Mouse (Mus musculus): ENCODE measurements at regions not wholly inside any gene's neighbourhood (a gene's known extent, or its start where the extent isn't known, plus 50 kb on each side); places are given as distances from the start of the nearest gene placed in this dataset.

DNA sequence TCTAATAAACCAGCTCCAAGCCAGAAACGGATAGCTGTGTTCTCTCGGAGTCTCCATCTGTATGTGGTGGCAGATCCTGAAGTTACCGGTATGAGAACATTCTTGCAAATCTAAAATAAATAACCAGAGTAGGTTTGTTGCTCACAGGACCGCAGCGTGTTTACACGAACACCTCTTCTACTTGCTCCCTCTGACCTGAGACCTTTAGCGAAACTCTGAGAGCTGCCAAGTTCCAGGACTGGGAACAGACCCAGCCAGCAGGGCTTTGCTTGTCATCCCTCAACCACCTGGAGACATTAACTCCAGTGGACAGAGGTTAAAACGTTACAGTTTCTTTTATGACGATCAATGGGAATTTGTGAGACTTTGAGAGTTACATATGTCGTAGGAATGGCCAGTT lies 407.5 kb downstream of the Klf5 start:
- H3K36me3 ChIP-seq (ENCODE audit: control insufficient read depth, insufficient read depth, low read length): no peaks in the 10 kb centered on the region
- no peak overlapping the region for H3K9ac ChIP-seq (ENCODE audit: low read depth, low read length)
- H3K4me2 ChIP-seq (ENCODE audit: low read depth, low read length): no peak overlapping the region
- H3K4me1 ChIP-seq (ENCODE audit: control insufficient read depth, insufficient read depth, low read length): no peaks in the 10 kb centered on the region
- no peak for ATAC-seq
- no peaks in the 10 kb centered on the region for H3K27me3 ChIP-seq (replicated peaks; ENCODE audit: control insufficient read depth, insufficient read depth, low read length)
- H3K4me3 ChIP-seq (ENCODE audit: low read length): no peak overlapping the region
- no peak overlapping the region for H3K27ac ChIP-seq (ENCODE audit: low read length)
- no peaks in the 10 kb centered on the region for H3K9me3 ChIP-seq (ENCODE audit: control insufficient read depth, low read length)
- WGBS: 58% methylated on average over 10 of the region's 10 CpGs

DNA sequence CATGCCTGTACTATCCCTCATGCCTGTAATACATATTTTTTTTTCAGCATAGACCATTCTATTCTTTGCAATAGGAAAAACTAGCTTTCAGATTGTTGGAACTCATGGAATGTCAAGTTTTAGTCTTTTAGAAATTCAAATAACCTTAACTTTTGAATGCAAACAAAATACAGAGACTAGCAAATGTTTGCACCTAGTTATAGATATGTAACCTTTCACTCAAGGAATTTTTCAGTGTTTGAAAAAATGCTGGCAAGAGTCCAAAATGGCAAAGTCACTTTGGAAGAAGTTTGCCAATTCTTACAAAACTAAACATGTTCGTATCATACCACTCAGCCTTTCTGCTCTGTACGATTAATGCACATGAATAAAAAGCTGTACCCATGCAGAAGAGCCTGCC lies 409.6 kb downstream of the Klf5 start:
- H3K9me3 ChIP-seq (ENCODE audit: control insufficient read depth, low read length): no peaks in the 10 kb centered on the region
- no peak overlapping the region for H3K4me3 ChIP-seq (ENCODE audit: low read length)
- WGBS: 64% methylated on average over 2 of the region's 2 CpGs
- H3K27me3 ChIP-seq (replicated peaks; ENCODE audit: control insufficient read depth, insufficient read depth, low read length): no peaks in the 10 kb centered on the region
- H3K9ac ChIP-seq (ENCODE audit: low read depth, low read length): no peak overlapping the region
- no peaks in the 10 kb centered on the region for H3K36me3 ChIP-seq (ENCODE audit: control insufficient read depth, insufficient read depth, low read length)
- no peak for ATAC-seq
- H3K4me2 ChIP-seq (ENCODE audit: low read depth, low read length): no peak overlapping the region
- no peak overlapping the region for H3K27ac ChIP-seq (ENCODE audit: low read length)
- no peaks in the 10 kb centered on the region for H3K4me1 ChIP-seq (ENCODE audit: control insufficient read depth, insufficient read depth, low read length)

DNA sequence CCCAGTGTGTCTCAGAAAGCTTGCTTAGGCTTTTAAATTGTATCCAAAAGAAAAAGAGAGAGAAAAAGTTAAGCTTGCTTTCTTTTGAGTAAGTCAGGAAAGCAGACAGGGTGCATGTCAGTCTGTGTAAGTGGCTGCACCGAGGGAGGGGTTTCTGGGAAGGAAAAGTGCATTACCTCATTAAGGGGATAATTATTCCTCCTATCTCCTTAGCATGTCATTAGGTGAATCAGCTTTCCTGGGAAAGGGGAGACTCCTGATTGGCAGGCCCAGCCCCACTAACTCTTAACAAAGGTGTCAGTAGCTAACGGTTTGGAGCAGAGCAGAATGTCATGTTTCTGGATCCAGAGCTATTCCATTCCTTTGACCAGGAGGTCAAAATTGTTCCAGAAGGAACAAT lies 411.3 kb downstream of the Klf5 start:
- ATAC-seq: no peak
- Histone ChIP-seq H3K9ac (ENCODE audit: low read depth, low read length) (no peak overlapping the region), H3K27ac (ENCODE audit: low read length) (no peak overlapping the region), H3K4me3 (ENCODE audit: low read length) (no peak overlapping the region), H3K27me3 (replicated peaks; ENCODE audit: control insufficient read depth, insufficient read depth, low read length) (no peaks in the 10 kb centered on the region), H3K9me3 (ENCODE audit: control insufficient read depth, low read length) (no peaks in the 10 kb centered on the region), H3K4me2 (ENCODE audit: low read depth, low read length) (no peak overlapping the region), H3K36me3 (ENCODE audit: control insufficient read depth, insufficient read depth, low read length) (no peaks in the 10 kb centered on the region), H3K4me1 (ENCODE audit: control insufficient read depth, insufficient read depth, low read length) (no peaks in the 10 kb centered on the region)
- 66% methylated on average over 2 of the region's 2 CpGs for WGBS

DNA sequence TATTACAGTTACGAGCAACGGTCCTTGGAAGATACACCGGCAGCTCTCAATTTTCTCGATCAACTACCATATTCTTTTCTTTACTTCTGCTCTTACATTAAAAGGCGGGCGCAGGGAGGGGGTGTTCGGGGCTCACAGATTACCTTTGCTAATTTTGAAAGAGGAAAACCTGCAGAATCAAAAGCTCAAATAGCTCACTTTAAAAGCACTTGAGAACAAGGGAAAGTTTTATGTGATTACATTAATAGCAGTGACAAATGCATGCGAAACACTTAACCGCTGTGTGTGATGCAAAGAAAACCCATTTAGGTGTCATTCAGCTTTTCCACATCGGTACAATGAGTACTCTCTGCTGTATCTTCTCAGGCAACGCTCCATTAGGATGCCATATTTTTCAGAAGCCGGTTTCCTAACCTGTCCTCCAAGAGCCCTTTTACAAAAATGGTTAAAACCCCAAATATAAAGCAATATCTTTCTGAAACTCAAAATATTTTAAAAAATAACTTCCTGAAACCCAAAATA lies 412.2 kb downstream of the Klf5 start:
- no peak for ATAC-seq
- Histone ChIP-seq H3K4me1 (ENCODE audit: control insufficient read depth, insufficient read depth, low read length) (no peaks in the 10 kb centered on the region), H3K4me3 (ENCODE audit: low read length) (no peak overlapping the region), H3K9me3 (ENCODE audit: control insufficient read depth, low read length) (no peaks in the 10 kb centered on the region), H3K27ac (ENCODE audit: low read length) (no peak overlapping the region), H3K4me2 (ENCODE audit: low read depth, low read length) (no peak overlapping the region), H3K27me3 (replicated peaks; ENCODE audit: control insufficient read depth, insufficient read depth, low read length) (no peaks in the 10 kb centered on the region), H3K36me3 (ENCODE audit: control insufficient read depth, insufficient read depth, low read length) (no peaks in the 10 kb centered on the region), H3K9ac (ENCODE audit: low read depth, low read length) (no peak overlapping the region)
- 88% methylated on average over 12 of the region's 12 CpGs for WGBS

DNA sequence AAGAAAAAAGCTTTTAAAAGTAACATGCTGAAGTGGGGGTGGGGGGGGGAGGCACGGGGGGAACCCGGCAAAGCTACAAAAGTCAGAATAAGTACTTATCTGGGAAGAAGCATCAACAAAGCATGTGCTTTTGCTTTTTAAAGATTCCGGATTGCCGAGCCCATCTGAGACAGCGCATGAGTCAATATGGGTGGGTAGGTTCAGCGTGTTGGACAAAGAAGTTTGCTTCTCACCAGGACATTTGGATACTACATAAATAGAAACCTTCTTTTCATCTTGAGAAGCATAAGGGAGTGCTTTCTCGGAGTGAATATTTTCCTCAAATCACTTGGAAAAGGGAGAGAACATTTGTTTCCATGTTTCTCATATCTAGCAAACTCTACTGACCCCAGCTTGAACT lies 414.1 kb downstream of the Klf5 start:
- no peak for ATAC-seq
- Histone ChIP-seq H3K4me1 (ENCODE audit: control insufficient read depth, insufficient read depth, low read length) (no peaks in the 10 kb centered on the region), H3K27ac (ENCODE audit: low read length) (no peak overlapping the region), H3K4me2 (ENCODE audit: low read depth, low read length) (no peak overlapping the region), H3K9me3 (ENCODE audit: control insufficient read depth, low read length) (no peaks in the 10 kb centered on the region), H3K27me3 (replicated peaks; ENCODE audit: control insufficient read depth, insufficient read depth, low read length) (no peaks in the 10 kb centered on the region), H3K4me3 (ENCODE audit: low read length) (no peak overlapping the region), H3K36me3 (ENCODE audit: control insufficient read depth, insufficient read depth, low read length) (no peaks in the 10 kb centered on the region), H3K9ac (ENCODE audit: low read depth, low read length) (no peak overlapping the region)
- 67% methylated on average over 7 of the region's 7 CpGs for WGBS

DNA sequence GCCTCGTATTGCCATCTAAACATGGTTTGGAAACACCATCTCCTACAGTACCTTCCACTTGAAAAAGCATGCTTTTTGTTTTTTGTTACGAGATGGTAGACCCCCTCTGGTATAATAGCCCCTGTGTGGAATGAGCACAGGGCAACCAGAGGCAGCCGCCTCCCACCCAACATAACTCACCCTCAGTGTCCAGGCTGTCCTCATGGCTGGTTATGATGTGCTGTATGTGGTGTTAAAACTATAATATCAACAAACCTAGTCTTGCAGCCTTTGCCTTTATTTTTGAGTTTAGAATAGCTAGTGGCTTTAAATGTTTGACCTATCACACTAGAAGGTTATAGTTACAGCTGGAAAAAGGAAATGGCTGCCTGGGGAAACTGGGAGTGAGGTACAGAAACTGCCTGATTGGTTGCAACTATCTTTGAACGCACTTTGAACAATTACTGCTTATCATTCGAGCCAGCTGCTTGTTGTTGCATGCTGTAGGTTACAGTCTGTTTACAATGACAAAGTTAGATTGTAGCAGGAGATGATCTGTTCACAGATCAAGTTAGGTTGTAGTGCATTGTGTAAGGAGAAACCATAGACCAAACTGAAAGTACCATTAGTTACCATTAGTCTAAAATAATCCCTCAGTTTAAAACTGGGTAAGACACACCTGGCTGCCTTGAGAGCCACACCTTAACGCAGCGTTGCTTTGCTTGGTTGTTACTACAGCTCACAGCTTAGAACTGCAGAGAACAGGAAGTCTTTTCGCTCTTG lies 414.8 kb downstream of the Klf5 start:
- no peak overlapping the region for H3K27ac ChIP-seq (ENCODE audit: low read length)
- ATAC-seq: peak; percentile 74

DNA sequence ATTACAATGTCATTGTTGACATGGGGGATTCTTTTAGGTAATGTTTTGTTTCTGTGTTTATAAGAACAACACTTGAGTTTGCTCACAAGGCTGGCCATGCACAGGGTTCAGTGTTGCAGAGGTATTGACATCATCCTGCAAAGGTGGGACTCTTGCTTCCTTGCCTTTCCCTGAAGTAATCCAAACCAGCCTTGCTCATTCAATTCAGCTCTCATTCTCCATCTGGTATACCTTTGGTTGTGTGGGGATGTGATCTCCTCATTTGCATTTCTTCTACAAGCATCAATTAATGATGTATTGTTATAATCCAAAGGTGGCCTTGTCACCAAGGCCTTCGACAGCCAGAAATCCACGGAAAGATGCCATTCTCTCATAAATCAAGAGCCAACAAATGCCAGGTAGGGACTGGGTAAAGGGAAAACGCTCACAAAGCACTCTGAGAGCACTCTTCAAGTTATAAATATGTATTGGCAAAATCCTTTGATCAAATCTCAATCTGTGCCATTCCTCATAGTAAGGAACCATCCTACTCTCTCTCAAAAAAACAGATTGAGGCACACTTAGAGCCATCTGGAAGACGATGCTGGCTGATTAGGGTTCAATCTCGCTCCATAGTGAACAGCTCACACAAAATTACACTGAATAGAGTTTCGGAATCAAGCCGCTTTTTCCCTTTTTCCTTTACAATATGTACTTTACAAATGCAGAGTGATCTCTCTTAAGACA lies 435.1 kb downstream of the Klf5 start:
- ATAC-seq: no peak
- H3K9me3 ChIP-seq (ENCODE audit: control insufficient read depth, low read length): no peaks in the 10 kb centered on the region
- no peak overlapping the region for H3K4me3 ChIP-seq (ENCODE audit: low read length)
- no peaks in the 10 kb centered on the region for H3K4me1 ChIP-seq (ENCODE audit: control insufficient read depth, insufficient read depth, low read length)
- 83% methylated on average over 7 of the region's 7 CpGs for WGBS
- H3K36me3 ChIP-seq (ENCODE audit: control insufficient read depth, insufficient read depth, low read length): no peaks in the 10 kb centered on the region
- no peak overlapping the region for H3K27ac ChIP-seq (ENCODE audit: low read length)
- H3K4me2 ChIP-seq (ENCODE audit: low read depth, low read length): no peak overlapping the region
- no peaks in the 10 kb centered on the region for H3K27me3 ChIP-seq (replicated peaks; ENCODE audit: control insufficient read depth, insufficient read depth, low read length)
- no peak overlapping the region for H3K9ac ChIP-seq (ENCODE audit: low read depth, low read length)

More for the DNA sequence above, 414.8 kb downstream of the Klf5 start:
- H3K27me3 ChIP-seq (replicated peaks; ENCODE audit: control insufficient read depth, insufficient read depth, low read length): no peaks in the 10 kb centered on the region
- 73% methylated on average over 8 of the region's 8 CpGs for WGBS
- no peaks in the 10 kb centered on the region for H3K4me1 ChIP-seq (ENCODE audit: control insufficient read depth, insufficient read depth, low read length)
- no peaks in the 10 kb centered on the region for H3K36me3 ChIP-seq (ENCODE audit: control insufficient read depth, insufficient read depth, low read length)
- no peak overlapping the region for H3K4me3 ChIP-seq (ENCODE audit: low read length)
- H3K9ac ChIP-seq (ENCODE audit: low read depth, low read length): no peak overlapping the region
- no peaks in the 10 kb centered on the region for H3K9me3 ChIP-seq (ENCODE audit: control insufficient read depth, low read length)
- H3K4me2 ChIP-seq (ENCODE audit: low read depth, low read length): no peak overlapping the region

DNA sequence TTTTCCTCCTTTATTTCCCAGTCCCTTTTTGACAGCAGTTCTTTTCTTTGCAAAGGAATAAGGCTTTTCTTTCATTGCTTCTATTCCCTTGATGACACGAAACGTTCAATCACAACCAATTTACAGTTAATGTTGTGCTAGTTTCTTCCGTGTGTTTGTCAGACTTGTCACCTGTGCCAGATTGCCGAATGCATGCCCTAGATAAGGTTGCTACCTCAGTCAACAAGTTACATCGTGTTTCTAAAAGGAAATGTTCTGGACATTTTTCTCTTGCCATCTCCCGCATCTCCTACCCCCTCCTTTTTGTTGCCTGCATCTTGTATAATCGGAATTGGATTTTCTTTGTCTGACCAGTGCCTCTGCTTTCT lies 435.7 kb downstream of the Klf5 start:
- 88% methylated on average over 7 of the region's 7 CpGs for WGBS
- no peak for ATAC-seq
- Histone ChIP-seq H3K4me1 (ENCODE audit: control insufficient read depth, insufficient read depth, low read length) (no peaks in the 10 kb centered on the region), H3K27me3 (replicated peaks; ENCODE audit: control insufficient read depth, insufficient read depth, low read length) (no peaks in the 10 kb centered on the region), H3K36me3 (ENCODE audit: control insufficient read depth, insufficient read depth, low read length) (no peaks in the 10 kb centered on the region), H3K27ac (ENCODE audit: low read length) (no peak overlapping the region), H3K9ac (ENCODE audit: low read depth, low read length) (no peak overlapping the region), H3K9me3 (ENCODE audit: control insufficient read depth, low read length) (no peaks in the 10 kb centered on the region), H3K4me3 (ENCODE audit: low read length) (no peak overlapping the region), H3K4me2 (ENCODE audit: low read depth, low read length) (no peak overlapping the region)

DNA sequence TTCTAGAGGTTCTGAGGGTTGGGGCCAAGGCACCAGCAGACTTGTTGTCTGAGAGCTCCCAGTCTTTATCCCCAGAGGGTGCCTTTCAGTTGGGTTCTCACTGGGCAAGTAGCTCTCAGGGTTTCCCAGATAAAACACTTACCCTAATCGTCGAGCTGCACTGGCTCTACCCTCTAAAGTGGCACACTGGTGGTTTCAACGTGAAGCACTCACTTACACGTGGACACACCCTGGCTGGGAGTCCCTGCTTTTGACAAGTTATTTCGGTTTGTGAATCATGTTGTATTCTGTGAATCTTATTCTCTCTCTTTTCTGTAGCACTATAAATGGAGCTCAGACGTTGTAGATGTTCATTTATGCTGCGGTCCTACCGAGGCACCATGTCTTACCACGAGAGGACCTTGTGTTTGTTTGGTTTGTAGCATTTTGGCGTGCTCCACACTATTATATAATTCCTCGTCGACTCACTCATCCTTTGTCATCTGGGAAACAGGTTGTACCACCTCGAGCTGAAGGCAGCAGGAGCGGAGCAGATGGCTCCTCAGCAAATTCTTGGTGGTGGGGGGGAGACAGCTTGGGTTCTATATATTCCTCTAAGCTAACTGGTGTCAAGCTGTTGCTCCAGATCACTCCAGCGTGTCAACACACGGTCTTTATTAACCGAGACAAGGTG lies 445.3 kb downstream of the Klf5 start:
- Histone ChIP-seq H3K9me3 (ENCODE audit: control insufficient read depth, low read length) (no peaks in the 10 kb centered on the region), H3K27ac (ENCODE audit: low read length) (no peak overlapping the region), H3K4me1 (ENCODE audit: control insufficient read depth, insufficient read depth, low read length) (no peaks in the 10 kb centered on the region), H3K4me3 (ENCODE audit: low read length) (no peak overlapping the region), H3K9ac (ENCODE audit: low read depth, low read length) (no peak overlapping the region), H3K36me3 (ENCODE audit: control insufficient read depth, insufficient read depth, low read length) (no peaks in the 10 kb centered on the region), H3K4me2 (ENCODE audit: low read depth, low read length) (no peak overlapping the region), H3K27me3 (replicated peaks; ENCODE audit: control insufficient read depth, insufficient read depth, low read length) (no peaks in the 10 kb centered on the region)
- no peak for ATAC-seq
- 84% methylated on average over 17 of the region's 17 CpGs for WGBS
